6 mouse cellular contexts compared by ENCODE assay signal in the genomic region with DNA sequence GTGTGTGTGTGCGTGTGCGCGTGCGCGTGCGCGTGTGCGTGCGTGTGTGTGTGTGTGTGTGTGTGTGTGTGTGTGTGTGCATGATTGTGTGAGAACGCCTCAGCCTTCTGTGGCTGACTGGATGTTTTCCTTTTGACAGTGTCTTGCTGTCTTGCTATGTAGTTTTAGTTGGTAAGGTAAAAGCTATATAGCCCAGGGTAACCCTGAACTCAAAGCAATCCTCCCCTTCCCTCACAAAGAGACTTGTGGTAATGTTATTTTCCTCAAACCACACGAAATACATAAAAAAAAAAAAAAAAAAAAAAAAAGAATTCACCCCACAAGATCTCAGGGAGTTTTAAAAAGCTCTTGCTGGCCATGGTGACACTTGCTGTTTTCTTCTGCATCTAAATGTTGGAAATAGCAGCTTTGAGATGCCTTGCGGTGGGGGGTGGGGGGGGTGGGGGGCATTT. TPM values are rescaled to one million over a fixed set of nuclear protein-coding genes. Genes with fewer than 3 reads are reported as not detected.
"Had no signal": no experiment of that assay in that cellular context is flagged by ENCODE, and none has a peak within 500 bp of the region (broad histone marks: within the 10 kb centered on the region; RNA-seq: fewer than 3 reads in every experiment).

No protein-coding gene starts in this region.

RNA-seq across cellular contexts. Expression of a gene that starts 14.0 kb away (rescaled TPM):
- total RNA-seq: gastrocnemius, adult 2 months; gastrocnemius, postnatal 25 days; granulocyte monocyte progenitor cell, adult 5-6 weeks; heart, postnatal 36 days; hindbrain, postnatal 0 days; layer of hippocampus, adult 18-20 months had no signal
